Mouse (Mus musculus) testis, postnatal 10 days (tissue): ENCODE results near the gene Mecr.
"Not testable (repeated sequence)": the region's sequence is repeated elsewhere in the genome, so short reads cannot be mapped to it uniquely, and the experiment has no call there.

Source experiments
- DNase-seq: peaks from one replicate; pipeline ENCODE4 v3.0.0; 2021; ENCODE audit warnings: low spot score

Mecr gene

GRCm38 (mm10) chr4:131843290-131843743 lies at the start of gene Mecr:
Gene Mecr, plus strand, starts transcription at chr4:131843470.
- peak; percentile 98 for DNase-seq

- DNase-seq: no peak
Observed at GRCm38 (mm10) chr4:131796312-131797080, 46.8 kb upstream of the Mecr start.

- no peak for DNase-seq
Observed at GRCm38 (mm10) chr4:131797483-131797882, 45.8 kb upstream of the Mecr start.

- no peak for DNase-seq
Observed at GRCm38 (mm10) chr4:131797920-131798319, 45.4 kb upstream of the Mecr start.

- no peak for DNase-seq
Observed at GRCm38 (mm10) chr4:131798968-131799367, 44.3 kb upstream of the Mecr start.

GRCm38 (mm10) chr4:131803846-131804245 lies 39.4 kb upstream of the Mecr start:
- DNase-seq: no peak

GRCm38 (mm10) chr4:131804732-131805131 lies 38.5 kb upstream of the Mecr start:
- not testable (repeated sequence) for DNase-seq

- DNase-seq: no peak
Observed at GRCm38 (mm10) chr4:131805255-131805654, 38.0 kb upstream of the Mecr start.

- DNase-seq: no peak
Observed at GRCm38 (mm10) chr4:131812458-131812857, 30.8 kb upstream of the Mecr start.

GRCm38 (mm10) chr4:131813798-131814197 lies 29.5 kb upstream of the Mecr start:
- no peak for DNase-seq

GRCm38 (mm10) chr4:131814869-131815268 lies 28.4 kb upstream of the Mecr start:
- no peak for DNase-seq

GRCm38 (mm10) chr4:131815774-131816173 lies 27.5 kb upstream of the Mecr start:
- DNase-seq: no peak

- DNase-seq: no peak
Observed at GRCm38 (mm10) chr4:131818926-131819325, 24.3 kb upstream of the Mecr start.

- no peak for DNase-seq
Observed at GRCm38 (mm10) chr4:131821161-131821731, 22.0 kb upstream of the Mecr start.

- no peak for DNase-seq
Observed at GRCm38 (mm10) chr4:131822583-131822982, 20.7 kb upstream of the Mecr start.

- no peak for DNase-seq
Observed at GRCm38 (mm10) chr4:131824939-131825338, 18.3 kb upstream of the Mecr start.

- no peak for DNase-seq
Observed at GRCm38 (mm10) chr4:131825830-131826229, 17.4 kb upstream of the Mecr start.

GRCm38 (mm10) chr4:131826905-131827304 lies 16.4 kb upstream of the Mecr start:
- no peak for DNase-seq

GRCm38 (mm10) chr4:131829123-131829522 lies 14.1 kb upstream of the Mecr start:
- no peak for DNase-seq

- no peak for DNase-seq
Observed at GRCm38 (mm10) chr4:131831546-131832045, 11.7 kb upstream of the Mecr start.

GRCm38 (mm10) chr4:131832759-131833407 lies 10.4 kb upstream of the Mecr start:
- DNase-seq: no peak

GRCm38 (mm10) chr4:131833971-131834609 lies 9.2 kb upstream of the Mecr start:
- peak; percentile 58 for DNase-seq
